Mouse (Mus musculus): ENCODE data around the gene Canx. TPM values are rescaled to one million over a fixed set of nuclear protein-coding genes. Genes with fewer than 3 reads are reported as not detected.

Gene Canx
- polyA plus RNA-seq, 1 experiment: 396 TPM

GRCm38 (mm10) chr11:50312803-50313202 lies 12.7 kb downstream of the Canx start:
- TF ChIP-seq CTCF (IDR thresholded peaks at IDR 0.05; ENCODE audit: low read depth, low read length) (no peak), POLR2A (IDR thresholded peaks at IDR 0.05; ENCODE audit: borderline replicate concordance, low read depth, low read length) (no peak)
- H3K4me1 ChIP-seq (ENCODE audit: control insufficient read depth, insufficient read depth, low read length): peaks cover 12% of the 10 kb centered on the region
- 0 out of 2 replicates have a peak overlapping the region, but pooled peaks have one; percentile 23 for H3K27ac ChIP-seq (ENCODE audit: insufficient read depth, low read depth, low read length)
- no peak overlapping the region for H3K4me3 ChIP-seq (ENCODE audit: insufficient read depth, low read length)

GRCm38 (mm10) chr11:50303406-50303805 lies 22.1 kb downstream of the Canx start:
- TF ChIP-seq POLR2A (IDR thresholded peaks at IDR 0.05; ENCODE audit: borderline replicate concordance, low read depth, low read length) (no peak), CTCF (IDR thresholded peaks at IDR 0.05; ENCODE audit: low read depth, low read length) (no peak)
- H3K27ac ChIP-seq (ENCODE audit: insufficient read depth, low read depth, low read length): no peak overlapping the region
- peaks cover 2% of the 10 kb centered on the region; the same call in 1 of the 2 replicates for H3K4me1 ChIP-seq (ENCODE audit: control insufficient read depth, insufficient read depth, low read length)
- no peak overlapping the region for H3K4me3 ChIP-seq (ENCODE audit: insufficient read depth, low read length)

DNA sequence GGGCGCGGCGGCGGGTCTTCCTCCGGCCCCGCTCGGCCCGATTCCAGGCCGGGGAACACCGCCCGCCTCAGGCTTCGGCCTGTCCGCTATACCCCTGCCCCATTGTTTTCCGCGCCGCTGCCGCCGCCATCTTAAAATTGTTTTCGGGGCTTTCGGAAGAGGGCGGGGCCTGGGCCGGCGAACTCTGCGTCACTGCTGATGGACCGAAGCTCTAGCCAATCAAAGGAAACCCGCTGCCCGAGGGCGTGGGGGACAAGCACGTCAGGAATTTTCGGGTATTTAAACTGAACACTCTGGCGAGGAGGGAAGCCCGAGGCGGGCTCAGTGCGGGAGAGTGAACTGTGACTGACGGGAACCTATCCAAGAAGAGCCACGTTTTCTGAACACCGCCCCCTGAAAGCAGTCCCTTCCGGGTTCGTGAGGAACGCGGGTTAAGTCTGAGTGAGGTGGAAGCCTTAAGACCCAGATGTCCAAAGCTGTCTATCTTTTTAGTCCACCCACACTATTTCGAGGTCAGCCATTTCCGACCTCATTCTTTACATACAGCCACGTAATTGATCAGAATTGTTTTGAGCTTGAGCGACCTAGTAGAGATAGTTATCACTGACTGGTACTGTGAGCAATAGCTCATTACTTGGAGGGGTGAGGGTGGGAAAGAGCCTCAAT lies 33.1 kb downstream of the Canx start, which contains the start of gene Maml1:
Maml1 (minus strand) TSS at position 122 of the 666 bp plus-strand sequence.
- TF ChIP-seq CTCF (IDR thresholded peaks at IDR 0.05; ENCODE audit: low read depth, low read length) (no peak), POLR2A (IDR thresholded peaks at IDR 0.05; ENCODE audit: borderline replicate concordance, low read depth, low read length) (peak; percentile 85; the same call in 1 of the 2 replicates)
- Histone ChIP-seq H3K27ac (ENCODE audit: insufficient read depth, low read depth, low read length) (peak within 1 kb of the TSS; percentile 70), H3K4me1 (ENCODE audit: control insufficient read depth, insufficient read depth, low read length) (peaks cover 15% of the 10 kb centered on the region), H3K4me3 (ENCODE audit: insufficient read depth, low read length) (peak within 1 kb of the TSS; percentile 80)

- peak overlapping the region; percentile 80 for H3K4me3 ChIP-seq (ENCODE audit: insufficient read depth, low read length)
- TF ChIP-seq POLR2A (IDR thresholded peaks at IDR 0.05; ENCODE audit: borderline replicate concordance, low read depth, low read length) (no peak), CTCF (IDR thresholded peaks at IDR 0.05; ENCODE audit: low read depth, low read length) (no peak)
- H3K27ac ChIP-seq (ENCODE audit: insufficient read depth, low read depth, low read length): peak overlapping the region; percentile 70
- peaks cover 21% of the 10 kb centered on the region for H3K4me1 ChIP-seq (ENCODE audit: control insufficient read depth, insufficient read depth, low read length)
These were observed 33.9 kb downstream of the Canx start for GRCm38 (mm10) chr11:50291321-50292165.

GRCm38 (mm10) chr11:50290486-50291225 lies 34.8 kb downstream of the Canx start:
- TF ChIP-seq POLR2A (IDR thresholded peaks at IDR 0.05; ENCODE audit: borderline replicate concordance, low read depth, low read length): no peak
- no peak for TF ChIP-seq CTCF (IDR thresholded peaks at IDR 0.05; ENCODE audit: low read depth, low read length)
- peak overlapping the region; percentile 70 for H3K27ac ChIP-seq (ENCODE audit: insufficient read depth, low read depth, low read length)
- peaks cover 27% of the 10 kb centered on the region for H3K4me1 ChIP-seq (ENCODE audit: control insufficient read depth, insufficient read depth, low read length)
- peak overlapping the region; percentile 80 for H3K4me3 ChIP-seq (ENCODE audit: insufficient read depth, low read length)

GRCm38 (mm10) chr11:50286428-50286827 lies 39.0 kb downstream of the Canx start:
- Histone ChIP-seq H3K27ac (ENCODE audit: insufficient read depth, low read depth, low read length) (peak overlapping the region; percentile 83), H3K4me3 (ENCODE audit: insufficient read depth, low read length) (no peak overlapping the region), H3K4me1 (ENCODE audit: control insufficient read depth, insufficient read depth, low read length) (peaks cover 36% of the 10 kb centered on the region)
- TF ChIP-seq CTCF (IDR thresholded peaks at IDR 0.05; ENCODE audit: low read depth, low read length) (no peak), POLR2A (IDR thresholded peaks at IDR 0.05; ENCODE audit: borderline replicate concordance, low read depth, low read length) (no peak)

DNA sequence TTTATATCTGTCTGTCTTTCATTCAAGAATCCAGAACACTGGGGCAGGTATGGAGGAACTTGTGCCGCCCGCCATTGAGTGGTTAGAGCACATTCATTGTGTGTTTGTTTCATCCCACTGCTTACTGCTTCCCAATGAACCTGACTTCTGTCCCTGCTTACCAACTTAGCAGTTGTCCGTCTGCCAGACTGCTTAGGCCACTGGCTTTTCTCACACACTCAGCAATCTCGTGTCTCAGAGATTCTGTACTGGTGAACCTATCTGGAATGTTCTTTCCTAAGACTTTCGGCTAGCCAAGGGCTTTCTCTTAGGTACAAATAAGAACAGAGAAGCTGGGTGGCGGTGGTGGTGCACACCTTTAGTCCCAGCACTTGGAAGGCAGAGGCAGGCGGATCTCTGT lies 39.8 kb downstream of the Canx start:
- TF ChIP-seq POLR2A (IDR thresholded peaks at IDR 0.05; ENCODE audit: borderline replicate concordance, low read depth, low read length) (no peak), CTCF (IDR thresholded peaks at IDR 0.05; ENCODE audit: low read depth, low read length) (no peak)
- Histone ChIP-seq H3K4me3 (ENCODE audit: insufficient read depth, low read length) (no peak overlapping the region), H3K4me1 (ENCODE audit: control insufficient read depth, insufficient read depth, low read length) (peaks cover 36% of the 10 kb centered on the region), H3K27ac (ENCODE audit: insufficient read depth, low read depth, low read length) (peak overlapping the region; percentile 83)

DNA sequence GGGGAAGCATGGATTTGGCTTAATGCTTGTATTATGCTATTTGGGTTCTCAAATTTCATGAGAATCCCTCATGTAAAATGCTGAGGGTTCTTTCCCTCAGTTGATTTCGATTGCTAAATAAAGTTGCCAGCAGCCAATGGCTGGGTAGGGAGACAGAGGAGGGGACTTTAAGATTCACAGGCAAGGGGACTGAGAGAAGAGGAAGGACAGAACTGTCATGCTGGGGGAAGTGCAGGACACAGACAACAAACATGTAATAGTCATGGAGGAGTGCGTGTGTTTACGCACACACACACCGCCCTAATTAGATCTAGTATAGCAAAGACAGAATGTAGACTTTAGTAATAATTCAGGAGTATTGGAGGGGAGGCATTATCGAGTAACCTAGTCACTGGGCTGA lies 40.2 kb downstream of the Canx start:
- H3K27ac ChIP-seq (ENCODE audit: insufficient read depth, low read depth, low read length): peak overlapping the region; percentile 83

GRCm38 (mm10) chr11:50280053-50280452 lies 45.4 kb downstream of the Canx start:
- H3K4me3 ChIP-seq (ENCODE audit: insufficient read depth, low read length): no peak overlapping the region
- TF ChIP-seq CTCF (IDR thresholded peaks at IDR 0.05; ENCODE audit: low read depth, low read length) (no peak), POLR2A (IDR thresholded peaks at IDR 0.05; ENCODE audit: borderline replicate concordance, low read depth, low read length) (no peak)

More for the DNA sequence above, 40.2 kb downstream of the Canx start:
- TF ChIP-seq CTCF (IDR thresholded peaks at IDR 0.05; ENCODE audit: low read depth, low read length) (no peak), POLR2A (IDR thresholded peaks at IDR 0.05; ENCODE audit: borderline replicate concordance, low read depth, low read length) (no peak)
- H3K4me3 ChIP-seq (ENCODE audit: insufficient read depth, low read length): no peak overlapping the region
- H3K4me1 ChIP-seq (ENCODE audit: control insufficient read depth, insufficient read depth, low read length): peaks cover 36% of the 10 kb centered on the region

More at GRCm38 (mm10) chr11:50280053-50280452, 45.4 kb downstream of the Canx start:
- H3K27ac ChIP-seq (ENCODE audit: insufficient read depth, low read depth, low read length): no peak overlapping the region
- H3K4me1 ChIP-seq (ENCODE audit: control insufficient read depth, insufficient read depth, low read length): peaks cover 17% of the 10 kb centered on the region

All from bone marrow macrophage, adult 2 months (primary cell).